Mouse (Mus musculus) spleen, adult 2 months (tissue): ENCODE results near the gene Usp47.

ENCODE experiments used
- CTCF ChIP-seq: fragments of 200-500 bp; IDR thresholded peaks from 2 replicates; pipeline ENCODE4 v1.5.1; 2011; ENCODE audit warnings: mild to moderate bottlenecking, inconsistent platforms; ENCODE audit not compliant: insufficient read depth, insufficient read length, insufficient replicate concordance; ENCODE audit errors: extremely low read depth
- POLR2A ChIP-seq: fragments of 200-500 bp; IDR thresholded peaks from 2 replicates; pipeline ENCODE4 v1.6.1; 2011; ENCODE audit warnings: low read depth, low read length, inconsistent platforms

DNA sequence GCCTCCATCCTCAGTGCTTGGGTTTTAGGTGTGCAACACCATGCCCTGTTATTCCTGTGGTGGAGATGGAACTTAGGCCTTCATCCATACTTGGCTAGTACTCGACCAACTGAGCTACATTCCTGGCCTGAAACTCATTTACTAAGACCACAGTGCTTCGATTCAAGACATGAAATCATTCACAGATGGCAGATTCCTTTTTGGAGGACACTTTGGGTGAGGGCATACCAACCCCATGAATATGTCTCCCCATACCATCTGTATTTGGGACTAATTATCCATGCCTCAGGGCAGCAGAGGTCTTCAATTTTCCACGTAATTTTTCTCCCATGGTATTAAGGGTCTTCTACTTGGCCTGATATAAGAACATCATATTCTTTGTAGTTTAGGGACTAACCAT lies 119.3 kb downstream of the Usp47 start:
- TF ChIP-seq CTCF (no peak), POLR2A (no peak)
